Mouse (Mus musculus): ENCODE results near the gene Ier5. TPM values are rescaled to one million over a fixed set of nuclear protein-coding genes. Genes with fewer than 3 reads are reported as not detected.
A peak's percentile ranks its signal among the peaks of the same experiment; 100 is the strongest.

The Ier5 gene
- total RNA-seq (2021): 10 to 100 TPM; 26.5 to 30.6 TPM

DNA sequence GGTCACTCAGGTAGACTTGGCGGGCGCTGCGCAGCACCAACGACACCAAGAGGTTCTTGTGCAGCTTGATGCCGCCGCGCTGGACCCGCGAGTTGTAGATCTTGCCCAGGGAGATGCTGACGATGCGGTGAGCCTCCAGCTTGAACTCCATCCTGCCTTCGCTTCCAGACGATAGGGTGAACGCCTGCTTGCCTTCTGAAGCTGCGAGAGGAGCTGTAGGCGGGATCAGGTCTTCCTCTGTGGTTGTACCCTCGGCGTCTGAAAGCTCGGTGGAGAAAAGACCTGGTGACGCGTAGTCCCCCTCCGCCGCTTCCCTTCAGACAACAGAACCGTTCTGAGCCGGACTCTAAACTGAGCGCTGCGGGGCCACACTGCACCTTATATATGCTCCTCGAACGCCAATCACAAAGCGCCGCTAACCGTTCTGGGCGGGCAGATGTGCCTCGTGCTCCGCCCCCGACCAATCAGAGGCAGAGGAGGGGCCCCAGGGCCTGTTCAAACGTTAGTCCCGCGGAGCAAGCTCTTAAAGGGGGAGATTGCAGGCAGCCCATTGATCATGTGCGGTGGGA is at the start of gene Ier5:
Gene Ier5, minus strand, starts transcription at position 357 of the 569 bp plus-strand sequence.
- peak; percentile 96 to 97 for DNase-seq

- DNase-seq: no peak
Measured at GRCm38 (mm10) chr1:155147228-155147627, 47.8 kb upstream of the Ier5 start.

DNA sequence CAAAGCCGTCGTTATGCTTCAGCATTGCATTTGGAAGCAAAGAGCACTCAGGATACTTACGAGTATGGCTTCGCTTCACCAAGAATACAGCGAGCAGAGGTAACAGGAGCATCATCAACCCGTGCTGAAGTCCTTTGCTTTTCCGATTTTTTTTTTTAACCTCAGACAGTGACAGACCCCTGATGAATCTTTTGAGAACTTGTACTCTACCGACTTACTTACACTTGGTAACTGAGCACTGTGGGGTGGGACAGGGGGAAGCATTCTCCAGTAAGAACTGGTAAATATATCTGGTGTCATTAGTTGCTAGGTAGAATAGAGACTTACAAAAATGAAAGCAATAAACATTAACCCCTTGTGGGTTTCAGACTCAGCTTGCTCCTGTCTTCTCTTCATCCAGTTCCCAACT is 47.1 kb upstream of the Ier5 start, which contains the start of gene Mr1:
Gene Mr1, minus strand, starts transcription at position 243 of the 409 bp plus-strand sequence.
- no peak for DNase-seq

DNA sequence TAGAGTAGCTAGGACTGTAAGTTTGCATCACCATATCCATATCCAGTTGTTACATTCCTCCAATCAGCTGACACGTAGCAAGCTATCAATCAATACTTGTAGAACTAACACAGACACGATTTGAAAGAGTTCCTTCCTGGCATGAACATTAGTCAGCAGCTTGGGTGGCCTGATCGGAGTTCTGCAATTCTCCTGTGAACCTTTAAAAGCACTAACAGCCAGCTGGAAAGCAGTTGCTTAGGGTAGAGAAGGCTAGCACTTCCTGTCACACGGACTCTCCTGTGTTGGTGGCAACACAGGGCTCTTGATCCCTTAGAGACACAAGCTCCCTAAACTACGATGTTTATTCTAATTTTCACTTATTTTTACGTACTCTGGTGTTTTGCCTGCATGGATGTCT is 46.2 kb upstream of the Ier5 start:
- no peak for DNase-seq

GRCm38 (mm10) chr1:155140076-155140475 is 40.6 kb upstream of the Ier5 start:
- DNase-seq: peak; percentile 11 to 52

- DNase-seq: no peak
Measured at GRCm38 (mm10) chr1:155138795-155139194, 39.4 kb upstream of the Ier5 start.

DNA sequence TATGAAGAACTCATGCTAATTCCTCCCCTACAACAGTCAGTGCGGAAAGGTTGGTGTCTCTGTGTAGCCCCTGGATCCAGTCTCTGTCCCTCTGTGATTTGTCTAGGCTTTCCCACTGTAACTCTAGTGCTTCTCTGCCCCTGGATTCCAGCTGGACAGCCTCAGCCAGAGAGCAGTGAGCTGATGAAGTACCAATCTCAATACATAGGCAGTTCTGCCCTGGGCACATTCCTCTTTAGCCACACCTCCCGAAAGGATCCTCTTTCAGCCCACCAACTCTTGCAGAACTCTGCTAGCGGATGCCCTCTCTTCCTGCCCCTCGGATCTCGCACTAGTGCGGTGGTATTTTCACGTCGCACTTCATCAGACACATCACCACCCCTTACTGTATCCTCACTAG is 35.4 kb upstream of the Ier5 start:
- no peak for DNase-seq

GRCm38 (mm10) chr1:155127429-155127934 is 28.0 kb upstream of the Ier5 start:
- DNase-seq: no peak

GRCm38 (mm10) chr1:155126716-155127115 is 27.3 kb upstream of the Ier5 start:
- DNase-seq: no peak

- no peak for DNase-seq
Measured at GRCm38 (mm10) chr1:155124397-155124796, 25.0 kb upstream of the Ier5 start.

DNA sequence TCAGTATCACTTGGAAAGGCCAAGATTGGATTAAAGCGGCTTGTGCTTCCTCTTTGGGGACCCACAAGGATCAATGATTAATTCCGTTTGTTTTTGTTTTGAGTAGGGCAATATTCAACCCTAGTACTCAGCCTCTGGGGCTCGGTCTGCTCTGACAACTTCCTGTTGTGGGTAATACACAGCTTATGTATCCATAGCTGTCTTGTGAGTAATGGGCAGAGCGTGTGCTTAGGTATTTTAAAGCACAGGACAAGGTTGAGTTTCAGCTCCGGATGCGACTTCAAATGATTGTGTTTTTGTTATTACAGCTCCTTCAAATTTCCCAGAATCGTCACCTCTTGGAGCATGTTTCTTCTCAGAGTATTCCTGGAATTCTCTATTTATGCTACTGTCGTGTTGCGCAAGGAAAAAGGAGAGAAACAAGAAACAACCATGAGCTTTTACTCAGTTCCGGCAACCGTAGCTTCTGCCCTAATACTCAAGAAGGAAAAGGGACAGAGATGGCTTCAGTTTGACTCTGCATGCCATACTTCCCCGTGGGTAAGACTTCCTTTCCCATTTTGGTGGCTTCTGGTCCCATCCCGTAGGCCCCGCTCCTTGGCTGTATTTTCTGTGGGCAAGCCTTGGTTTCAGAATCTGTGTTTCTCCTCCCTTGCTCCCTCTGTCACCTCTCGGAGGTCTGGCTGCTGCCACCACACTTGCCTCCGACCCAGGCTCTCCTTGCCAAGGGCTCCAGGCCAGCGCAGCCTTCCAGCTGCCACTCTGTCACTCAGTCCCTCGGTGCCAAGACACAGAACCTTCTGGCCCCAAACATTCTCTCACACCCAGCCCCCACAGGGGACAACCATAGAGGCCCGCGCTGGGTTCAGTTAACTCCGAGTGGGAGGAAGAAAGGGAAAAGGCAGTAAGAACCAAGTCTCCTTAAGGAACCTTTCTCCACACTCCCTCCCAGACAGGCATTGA is 22.8 kb upstream of the Ier5 start:
- DNase-seq: peak; percentile 56 to 63

- DNase-seq: no peak
Measured at GRCm38 (mm10) chr1:155119719-155120118, 20.3 kb upstream of the Ier5 start.

GRCm38 (mm10) chr1:155113946-155114345 is 14.5 kb upstream of the Ier5 start:
- DNase-seq: no peak

DNA sequence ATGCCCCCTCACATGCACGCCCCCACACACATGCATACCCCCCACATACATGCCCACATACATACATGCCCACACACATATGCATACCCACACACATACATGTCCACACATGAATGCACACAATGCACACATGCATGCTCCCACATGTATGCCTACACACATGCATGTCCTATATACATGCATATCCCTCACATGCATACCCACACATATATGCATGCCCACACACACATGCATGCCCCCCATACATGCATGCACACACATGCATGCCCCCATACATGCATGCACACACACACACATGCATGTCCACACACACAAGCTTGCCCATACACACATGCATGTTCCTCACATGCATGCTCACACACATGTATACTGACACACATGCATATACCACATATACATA is 13.4 kb upstream of the Ier5 start:
- DNase-seq: no peak

DNA sequence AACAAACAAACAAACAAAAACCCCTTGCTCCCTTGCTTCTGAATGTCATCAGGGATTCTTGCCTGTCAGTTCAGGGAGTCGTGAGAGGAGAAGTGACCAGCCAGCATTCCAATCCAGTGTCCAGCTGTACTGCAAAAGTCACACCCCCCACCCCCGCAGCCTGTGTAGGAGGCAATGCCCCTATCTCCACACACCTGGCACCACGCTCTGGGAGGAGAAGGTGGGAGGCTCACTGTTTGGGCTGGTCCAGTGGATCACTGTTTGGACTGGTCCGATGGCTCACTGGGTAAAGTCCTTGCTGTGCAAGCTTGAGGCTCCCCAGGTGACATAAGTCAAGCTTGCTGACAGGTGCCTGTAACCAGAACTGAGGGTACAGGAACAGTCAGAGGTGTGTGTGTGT is 12.7 kb upstream of the Ier5 start:
- DNase-seq: no peak

GRCm38 (mm10) chr1:155111491-155111890 is 12.1 kb upstream of the Ier5 start:
- no peak for DNase-seq

DNA sequence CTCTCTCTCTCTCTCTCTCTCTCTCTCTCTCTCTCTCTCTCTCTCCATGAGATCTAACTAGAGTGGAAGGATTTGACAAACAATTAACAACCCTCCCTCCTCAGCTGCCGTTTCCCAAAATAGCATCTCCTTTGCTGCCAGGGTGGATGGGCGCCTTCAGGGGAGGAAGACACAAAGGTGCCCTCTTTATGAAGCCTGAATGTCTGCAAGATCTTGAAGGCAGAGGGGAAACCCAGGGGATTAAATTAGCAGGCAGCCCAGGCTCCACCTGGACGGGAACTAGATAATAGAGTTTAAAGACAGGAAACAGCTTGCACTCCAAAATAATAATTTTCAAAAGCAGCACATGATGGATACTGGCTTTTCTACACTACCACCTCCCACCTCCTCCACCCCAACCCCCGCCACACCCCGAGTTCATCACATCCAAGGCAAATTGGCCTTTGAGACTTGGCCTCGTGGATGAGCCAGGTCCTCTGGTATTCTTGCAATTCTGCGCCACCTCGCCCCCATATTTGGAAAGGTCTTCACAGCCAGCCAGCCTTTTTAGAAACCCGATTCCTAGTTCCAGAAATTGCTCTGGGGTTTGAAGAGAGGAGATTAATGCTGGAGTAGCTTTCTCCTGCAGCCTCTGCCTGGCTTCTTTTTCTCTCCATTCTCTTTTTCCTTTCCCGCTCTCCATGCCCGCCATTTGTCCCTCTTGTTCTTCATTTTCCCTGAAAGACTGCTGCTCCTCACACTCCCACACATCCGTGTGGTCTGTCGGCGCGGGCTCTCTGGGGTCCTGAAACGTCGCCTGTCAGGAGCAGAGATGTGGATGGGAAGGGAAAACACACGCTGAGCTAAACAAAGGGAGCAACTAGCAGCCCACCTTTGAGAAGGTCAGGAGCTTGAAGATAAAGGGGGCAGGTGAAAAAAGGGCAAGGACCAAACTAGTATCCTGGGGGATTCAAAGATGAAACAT is 10.2 kb upstream of the Ier5 start:
- DNase-seq: no peak

- DNase-seq: no peak
Measured at GRCm38 (mm10) chr1:155108412-155108811, 9.0 kb upstream of the Ier5 start.

DNA sequence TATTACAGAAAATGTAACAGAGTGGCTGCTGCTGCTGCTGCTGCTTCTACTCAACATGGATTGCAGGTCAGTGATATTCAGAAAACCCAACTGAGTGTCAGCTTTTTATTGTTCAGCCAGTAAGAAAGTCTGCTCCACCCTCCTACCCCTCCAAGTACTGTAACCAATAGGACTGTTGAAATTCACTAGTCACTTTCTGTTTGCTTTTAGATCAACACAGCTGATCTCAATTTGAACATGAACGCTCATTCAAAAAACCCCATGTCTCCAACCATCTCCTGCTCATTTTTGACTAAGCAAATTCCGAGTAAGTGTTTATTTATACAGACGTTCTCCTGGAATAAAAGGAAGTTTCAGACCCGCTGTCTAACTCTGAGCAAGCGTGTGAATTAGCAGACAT is 8.4 kb upstream of the Ier5 start:
- no peak for DNase-seq

GRCm38 (mm10) chr1:155106310-155106709 is 6.9 kb upstream of the Ier5 start:
- no peak for DNase-seq

GRCm38 (mm10) chr1:155103991-155104390 is 4.6 kb upstream of the Ier5 start:
- DNase-seq: no peak

DNA sequence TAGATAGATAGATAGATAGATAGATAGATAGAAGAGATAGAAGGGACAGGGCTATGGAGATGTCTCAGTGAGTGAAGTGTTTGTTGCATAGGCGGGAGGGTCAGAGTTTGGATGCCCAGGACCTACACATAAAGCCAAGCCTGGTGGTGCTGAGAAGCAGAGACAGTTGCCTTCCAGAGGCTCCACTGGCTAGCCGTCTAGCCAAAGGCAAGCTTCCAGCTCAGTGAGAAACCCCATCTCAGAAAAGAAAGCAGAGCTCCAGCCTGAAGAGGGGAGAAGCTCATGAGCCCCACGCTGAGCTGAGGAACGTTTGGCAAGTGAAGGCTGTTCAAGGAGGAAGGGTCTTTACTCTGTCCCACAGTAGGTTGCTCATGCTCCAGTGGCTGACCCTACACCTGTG is 3.2 kb upstream of the Ier5 start:
- no peak for DNase-seq
